Mouse (Mus musculus): ENCODE results near the gene Xab2. TPM values are rescaled to one million over a fixed set of nuclear protein-coding genes. Genes with fewer than 3 reads are reported as not detected.
A peak's percentile ranks its signal among the peaks of the same experiment; 100 is the strongest.
"Not testable (repeated sequence)": the region's sequence is repeated elsewhere in the genome, so short reads cannot be mapped to it uniquely, and the experiment has no call there.

The Xab2 gene
- polyA plus RNA-seq, 1 experiment from 2014 or later: 42.9 TPM

DNA sequence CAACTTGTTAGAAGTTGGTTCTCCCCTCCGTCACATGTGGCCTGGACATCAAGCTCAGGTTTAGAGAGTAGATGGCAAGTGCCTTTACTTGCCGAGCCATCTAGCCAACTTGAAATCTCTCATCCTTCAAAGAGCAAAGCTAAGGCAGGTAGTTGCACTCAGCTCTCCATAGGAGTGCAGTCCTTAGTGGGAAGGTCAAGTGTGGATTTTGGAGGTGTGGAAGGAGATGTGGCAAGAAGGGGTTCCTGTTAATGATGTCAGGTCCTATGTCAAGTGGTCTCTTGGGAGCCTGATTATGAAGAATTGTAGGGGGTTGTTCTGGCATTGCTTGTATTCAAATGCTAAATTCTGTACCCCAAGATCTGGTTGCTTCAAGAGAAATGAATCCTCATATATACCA lies 26.6 kb downstream of the Xab2 start:
- Histone ChIP-seq H3K27me3 (ENCODE audit: control insufficient read depth, insufficient read depth, low read length) (no peaks in the 10 kb centered on the region), H3K4me3 (replicated peaks; ENCODE audit: low read length) (no peak overlapping the region), H3K36me3 (replicated peaks; ENCODE audit: control insufficient read depth, insufficient read depth) (peaks cover 17% of the 10 kb centered on the region), H3K27ac (no peak overlapping the region), H3K9me3 (ENCODE audit: control insufficient read depth, low read length) (no peaks in the 10 kb centered on the region), H3K4me1 (replicated peaks; ENCODE audit: control insufficient read depth, insufficient read depth, low read length) (no peaks in the 10 kb centered on the region), H3K9ac (no peak overlapping the region), H3K4me2 (replicated peaks) (no peak overlapping the region)
- DNase-seq (ENCODE audit: low spot score) (no peak), ATAC-seq (ENCODE audit: low FRiP score) (no peak)
- 88% methylated on average over 2 of the region's 2 CpGs for WGBS

DNA sequence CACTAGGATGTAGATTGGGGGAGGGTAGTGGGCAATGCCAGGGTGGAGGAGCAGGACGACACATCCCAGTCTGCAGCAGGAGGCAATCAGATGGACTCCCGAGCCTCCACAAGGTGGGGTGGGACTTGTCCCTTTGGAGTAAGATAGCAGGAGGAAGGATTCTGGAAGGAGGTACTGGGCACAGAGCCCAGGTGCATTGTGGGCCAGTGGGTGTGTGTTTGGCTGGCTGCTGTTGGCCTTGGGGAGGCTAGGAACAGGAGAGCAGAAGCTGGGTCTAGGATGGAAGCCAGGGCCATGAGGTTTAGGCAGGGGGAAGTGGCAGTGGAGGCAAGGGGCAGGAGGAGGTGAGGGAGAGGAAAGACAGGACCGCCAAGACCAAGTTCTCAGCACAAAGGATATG lies 27.6 kb downstream of the Xab2 start:
- Histone ChIP-seq H3K27me3 (ENCODE audit: control insufficient read depth, insufficient read depth, low read length) (no peaks in the 10 kb centered on the region), H3K9ac (no peak overlapping the region), H3K36me3 (replicated peaks; ENCODE audit: control insufficient read depth, insufficient read depth) (peaks cover 8% of the 10 kb centered on the region), H3K4me1 (replicated peaks; ENCODE audit: control insufficient read depth, insufficient read depth, low read length) (no peaks in the 10 kb centered on the region), H3K4me2 (replicated peaks) (no peak overlapping the region), H3K4me3 (replicated peaks; ENCODE audit: low read length) (no peak overlapping the region), H3K9me3 (ENCODE audit: control insufficient read depth, low read length) (no peaks in the 10 kb centered on the region), H3K27ac (no peak overlapping the region)
- DNase-seq (ENCODE audit: low spot score) (no peak), ATAC-seq (ENCODE audit: low FRiP score) (no peak)
- WGBS: 73% methylated on average over 3 of the region's 3 CpGs

DNA sequence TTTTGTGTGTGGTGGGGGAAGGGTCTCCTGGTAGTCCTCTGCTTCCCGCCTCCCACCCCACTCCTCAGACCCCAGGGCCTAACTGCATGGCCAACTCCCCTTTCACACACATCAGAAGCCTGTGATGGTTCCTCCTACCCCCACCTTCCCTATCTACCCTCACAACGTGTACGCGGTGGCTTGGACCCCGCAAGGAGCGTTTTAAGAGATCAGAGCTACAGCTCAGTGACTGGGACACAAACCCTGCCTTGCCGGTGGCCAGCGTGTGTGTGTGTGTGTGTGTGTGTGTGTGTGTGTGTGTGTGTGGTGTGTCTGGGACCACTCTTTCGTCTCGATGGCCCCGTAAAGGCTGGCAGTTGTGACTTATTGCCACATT lies 32.9 kb downstream of the Xab2 start:
- Histone ChIP-seq H3K27ac (peak overlapping the region; percentile 91), H3K9me3 (ENCODE audit: control insufficient read depth, low read length) (no peaks in the 10 kb centered on the region), H3K36me3 (replicated peaks; ENCODE audit: control insufficient read depth, insufficient read depth) (no peaks in the 10 kb centered on the region), H3K27me3 (ENCODE audit: control insufficient read depth, insufficient read depth, low read length) (no peaks in the 10 kb centered on the region), H3K9ac (peak overlapping the region; percentile 91), H3K4me1 (replicated peaks; ENCODE audit: control insufficient read depth, insufficient read depth, low read length) (no peaks in the 10 kb centered on the region), H3K4me3 (replicated peaks; ENCODE audit: low read length) (peak overlapping the region; percentile 86), H3K4me2 (replicated peaks) (peak overlapping the region; percentile 69)
- peak; percentile 65 for ATAC-seq (ENCODE audit: low FRiP score)
- DNase-seq (ENCODE audit: low spot score): peak; percentile 38
- WGBS: 5% methylated on average over 10 of the region's 11 CpGs

DNA sequence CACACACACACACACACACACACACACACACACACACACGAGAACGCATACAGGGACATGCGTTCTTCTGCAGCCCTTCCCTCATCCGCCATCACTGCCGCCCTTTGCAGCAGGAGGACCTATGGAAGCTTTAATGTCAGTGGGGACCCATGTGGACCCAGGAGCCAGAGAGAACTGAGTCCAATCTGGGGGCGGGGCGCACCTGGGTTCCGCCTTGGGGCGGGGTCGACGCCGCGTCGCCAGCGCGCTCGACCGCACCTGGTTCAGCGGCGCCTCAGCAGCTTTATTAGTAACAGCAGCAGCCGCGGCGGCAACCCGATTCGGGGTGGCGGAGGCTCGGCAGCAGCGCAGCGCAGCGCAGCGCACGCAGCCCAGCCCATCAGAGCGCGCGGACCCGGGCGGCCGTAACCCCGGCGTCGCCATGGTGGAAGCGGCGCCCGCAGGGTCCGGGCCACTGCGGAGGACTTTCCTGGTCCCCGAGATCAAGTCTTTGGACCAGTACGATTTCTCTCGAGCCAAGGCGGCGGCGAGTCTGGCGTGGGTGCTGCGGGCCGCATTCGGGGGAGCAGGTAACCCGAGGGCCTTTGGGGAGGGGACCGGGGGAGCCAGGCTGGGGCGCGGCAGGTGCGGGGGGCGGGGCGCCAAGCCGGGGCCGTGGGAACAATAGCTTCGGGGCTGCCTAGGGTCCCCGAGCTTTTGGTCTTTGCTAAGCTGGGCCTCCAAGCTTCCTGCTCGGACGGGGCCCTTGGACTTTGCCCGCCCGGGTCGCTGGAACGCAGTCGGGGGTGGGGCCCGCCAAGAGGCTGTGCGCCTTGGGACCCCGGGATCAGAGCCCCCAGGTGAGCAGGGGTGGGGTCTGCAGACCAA lies 33.5 kb downstream of the Xab2 start:
- ATAC-seq (ENCODE audit: low FRiP score): peak; percentile 81
- Histone ChIP-seq H3K36me3 (replicated peaks; ENCODE audit: control insufficient read depth, insufficient read depth) (no peaks in the 10 kb centered on the region), H3K9ac (peak overlapping the region; percentile 91), H3K9me3 (ENCODE audit: control insufficient read depth, low read length) (no peaks in the 10 kb centered on the region), H3K4me2 (replicated peaks) (peak overlapping the region; percentile 69), H3K27me3 (ENCODE audit: control insufficient read depth, insufficient read depth, low read length) (no peaks in the 10 kb centered on the region), H3K4me3 (replicated peaks; ENCODE audit: low read length) (peak overlapping the region; percentile 86), H3K27ac (peak overlapping the region; percentile 91), H3K4me1 (replicated peaks; ENCODE audit: control insufficient read depth, insufficient read depth, low read length) (no peaks in the 10 kb centered on the region)
- under 1% methylated on average over 74 of the region's 77 CpGs for WGBS
- peak; percentile 71 for DNase-seq (ENCODE audit: low spot score)

DNA sequence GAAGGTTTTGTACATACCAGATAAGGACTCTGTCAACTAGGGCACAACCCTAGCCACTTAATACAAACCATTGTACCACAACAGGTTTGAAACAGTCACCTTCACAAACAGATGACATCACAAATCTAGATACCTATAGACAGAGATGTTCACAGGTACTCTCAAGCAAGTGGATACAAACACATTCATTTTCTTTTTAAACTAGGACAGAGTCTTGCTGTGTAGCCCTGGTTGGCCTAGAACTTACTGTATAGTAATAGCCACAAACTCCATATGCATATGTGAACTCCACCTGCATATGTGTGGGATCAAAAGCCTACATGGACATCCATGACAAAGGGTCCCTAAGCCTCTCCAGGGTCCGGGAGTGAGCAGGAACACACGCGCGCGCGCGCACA lies 34.1 kb downstream of the Xab2 start, which contains the start of gene Camsap3:
Gene Camsap3 (plus strand): TSS at position 301 of the 398 bp plus-strand sequence.
- WGBS: 1% methylated on average over 7 of the region's 7 CpGs
- ATAC-seq (ENCODE audit: low FRiP score): no peak; the same call in 1 of the 2 replicates
- Histone ChIP-seq H3K4me2 (replicated peaks) (peak within 1 kb of the TSS; percentile 69), H3K36me3 (replicated peaks; ENCODE audit: control insufficient read depth, insufficient read depth) (no peaks in the 10 kb centered on the region), H3K9ac (peak within 1 kb of the TSS; percentile 91), H3K27me3 (ENCODE audit: control insufficient read depth, insufficient read depth, low read length) (no peaks in the 10 kb centered on the region), H3K4me1 (replicated peaks; ENCODE audit: control insufficient read depth, insufficient read depth, low read length) (no peaks in the 10 kb centered on the region), H3K27ac (peak within 1 kb of the TSS; percentile 91), H3K9me3 (ENCODE audit: control insufficient read depth, low read length) (no peaks in the 10 kb centered on the region), H3K4me3 (replicated peaks; ENCODE audit: low read length) (peak within 1 kb of the TSS; percentile 86)
- peak; percentile 35 for DNase-seq (ENCODE audit: low spot score)

DNA sequence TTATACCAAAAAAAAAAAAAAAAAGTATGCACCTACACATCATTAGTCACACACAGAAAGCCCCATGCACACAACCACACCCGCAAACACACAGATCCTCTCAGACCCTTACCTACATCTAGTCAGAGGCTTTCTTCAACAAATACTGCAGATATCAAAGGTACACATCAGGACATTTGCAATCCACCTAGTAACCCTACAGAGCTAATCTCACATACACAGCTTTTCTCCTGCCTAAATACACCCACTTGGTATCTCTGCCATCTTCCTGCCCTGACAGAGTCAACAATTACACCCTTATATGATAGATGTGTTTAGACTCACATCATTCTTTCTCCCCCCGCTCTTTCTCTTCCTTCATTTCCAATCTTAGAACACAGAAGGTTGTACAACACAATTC lies 34.7 kb downstream of the Xab2 start:
- Histone ChIP-seq H3K9me3 (ENCODE audit: control insufficient read depth, low read length) (no peaks in the 10 kb centered on the region), H3K36me3 (replicated peaks; ENCODE audit: control insufficient read depth, insufficient read depth) (no peaks in the 10 kb centered on the region), H3K4me1 (replicated peaks; ENCODE audit: control insufficient read depth, insufficient read depth, low read length) (no peaks in the 10 kb centered on the region), H3K27ac (no peak overlapping the region), H3K4me2 (replicated peaks) (no peak overlapping the region), H3K27me3 (ENCODE audit: control insufficient read depth, insufficient read depth, low read length) (no peaks in the 10 kb centered on the region), H3K9ac (no peak overlapping the region), H3K4me3 (replicated peaks; ENCODE audit: low read length) (no peak overlapping the region)
- 98% methylated on average over 2 of the region's 2 CpGs for WGBS
- no peak for ATAC-seq (ENCODE audit: low FRiP score)
- DNase-seq (ENCODE audit: low spot score): no peak

DNA sequence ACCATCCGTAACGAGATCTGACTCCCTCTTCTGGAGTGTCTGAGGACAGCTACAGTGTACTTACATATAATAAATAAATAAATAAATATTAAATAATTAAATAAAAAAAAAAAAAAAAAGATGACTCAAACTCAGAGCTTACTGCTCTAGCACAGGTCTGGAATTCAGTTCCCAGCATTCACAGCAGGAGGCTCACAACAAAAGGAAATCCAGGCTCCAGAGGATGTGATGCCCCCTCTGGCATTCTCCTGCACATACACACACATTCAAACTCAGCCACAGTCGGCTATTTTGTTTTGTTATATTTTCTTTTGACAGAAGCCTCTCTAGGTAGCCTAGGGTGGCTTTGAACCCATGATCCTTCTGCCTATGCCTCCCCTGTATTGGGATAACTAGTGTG lies 39.2 kb downstream of the Xab2 start:
- WGBS: 88% methylated on average over 1 of the region's 3 CpGs

DNA sequence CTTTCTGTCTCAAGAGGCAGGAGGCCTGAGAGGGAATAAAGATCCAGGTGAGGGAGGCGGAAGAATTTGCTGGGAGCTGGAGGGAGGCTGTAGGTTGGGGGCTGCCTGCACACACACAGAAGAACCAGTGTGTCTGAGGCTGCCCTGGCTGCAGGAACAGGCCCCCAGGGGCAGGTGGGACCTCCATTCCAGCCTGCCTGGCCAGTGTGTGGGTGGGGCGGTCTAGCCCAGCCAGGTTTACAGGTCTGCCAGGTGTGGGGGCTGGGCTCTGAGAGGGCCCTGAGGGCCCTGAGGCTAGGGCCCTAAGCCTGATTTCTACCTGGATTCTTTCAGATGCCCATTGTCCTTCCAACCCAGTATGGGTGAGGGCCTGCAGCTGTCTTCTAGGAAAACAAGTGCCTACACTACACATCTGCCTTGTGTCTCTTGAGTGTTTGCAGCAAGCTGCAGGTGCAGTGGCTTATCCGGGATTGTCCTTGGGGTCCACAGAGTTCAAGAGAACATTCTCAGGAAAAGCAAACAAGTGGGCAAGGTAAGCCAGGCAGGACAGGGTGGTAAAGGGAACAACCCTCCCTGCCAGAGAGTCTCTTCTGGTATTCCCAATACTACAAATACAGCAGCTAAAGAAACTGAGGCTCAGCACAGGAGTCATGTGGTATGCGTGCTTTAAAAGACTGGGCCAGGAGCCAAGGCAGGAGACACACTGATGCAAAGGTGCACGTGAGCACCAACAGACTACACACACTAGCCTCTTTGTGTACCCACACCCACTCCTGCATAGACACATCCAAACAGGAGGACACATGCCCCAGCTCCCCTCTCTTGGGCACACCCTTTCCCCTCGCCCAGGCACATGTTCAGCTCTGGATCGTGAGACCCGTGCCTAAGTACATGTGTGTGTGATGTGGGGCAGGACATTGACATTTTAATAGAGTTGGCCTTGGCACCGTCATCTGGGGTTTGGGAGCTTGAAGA lies 41.4 kb downstream of the Xab2 start:
- H3K27me3 ChIP-seq (ENCODE audit: control insufficient read depth, insufficient read depth, low read length): no peaks in the 10 kb centered on the region
- no peaks in the 10 kb centered on the region for H3K36me3 ChIP-seq (replicated peaks; ENCODE audit: control insufficient read depth, insufficient read depth)
- DNase-seq (ENCODE audit: low spot score): no peak
- no peak for ATAC-seq (ENCODE audit: low FRiP score)
- no peaks in the 10 kb centered on the region for H3K9me3 ChIP-seq (ENCODE audit: control insufficient read depth, low read length)
- no peak overlapping the region for H3K27ac ChIP-seq
- no peak overlapping the region for H3K4me2 ChIP-seq (replicated peaks)
- no peak overlapping the region for H3K4me3 ChIP-seq (replicated peaks; ENCODE audit: low read length)
- H3K4me1 ChIP-seq (replicated peaks; ENCODE audit: control insufficient read depth, insufficient read depth, low read length): no peaks in the 10 kb centered on the region
- no peak overlapping the region for H3K9ac ChIP-seq
- 80% methylated on average over 9 of the region's 9 CpGs for WGBS

More for the DNA sequence above, 39.2 kb downstream of the Xab2 start:
- not testable (repeated sequence) for DNase-seq (ENCODE audit: low spot score); H3K4me1 ChIP-seq (replicated peaks; ENCODE audit: control insufficient read depth, insufficient read depth, low read length); H3K4me3 ChIP-seq (replicated peaks; ENCODE audit: low read length); H3K9me3 ChIP-seq (ENCODE audit: control insufficient read depth, low read length); H3K27me3 ChIP-seq (ENCODE audit: control insufficient read depth, insufficient read depth, low read length); H3K4me2 ChIP-seq (replicated peaks); H3K9ac ChIP-seq; ATAC-seq (ENCODE audit: low FRiP score); H3K36me3 ChIP-seq (replicated peaks; ENCODE audit: control insufficient read depth, insufficient read depth); H3K27ac ChIP-seq
